Mouse (Mus musculus) lung, adult 2 months (tissue): ENCODE measurements at regions not wholly inside any gene's neighbourhood (a gene's known extent, or its start where the extent isn't known, plus 50 kb on each side); places are given as distances from the start of the nearest gene placed in this dataset.

Experiments
- DNase-seq: peaks from one replicate; pipeline ENCODE4 v3.0.0; 2022
- H3K4me1 ChIP-seq: fragments of 200-500 bp; 2 replicates; pipeline ENCODE4 v1.6.1; 2011; ENCODE audit warnings: low read length; ENCODE audit not compliant: control insufficient read depth, insufficient read depth
- H3K4me3 ChIP-seq: fragments of 200-500 bp; replicated peaks from 2 replicates; pipeline ENCODE3; 2011; ENCODE audit warnings: low read depth, mild to moderate bottlenecking, control low read depth, low read length; ENCODE audit errors: extremely low read depth
- CTCF ChIP-seq: fragments of 200-500 bp; IDR thresholded peaks from 2 replicates; pipeline ENCODE4 v1.5.1; 2011; ENCODE audit warnings: mild to moderate bottlenecking, low read length, control low read depth; ENCODE audit not compliant: insufficient read depth
- POLR2A ChIP-seq: fragments of 200-500 bp; IDR thresholded peaks from 2 replicates; pipeline ENCODE4 v1.6.1; 2011; ENCODE audit warnings: low read depth, mild to moderate bottlenecking, control low read depth, low read length, borderline replicate concordance; ENCODE audit errors: extremely low read depth
- WGBS: fragments of 180-500 bp; shearing (Covaris S2); methylation state at CpG from one replicate; pipeline ENCODE4 v1.1.7; 2018; 5-methylcytosine and 5-hydroxymethylcytosine counted together

DNA sequence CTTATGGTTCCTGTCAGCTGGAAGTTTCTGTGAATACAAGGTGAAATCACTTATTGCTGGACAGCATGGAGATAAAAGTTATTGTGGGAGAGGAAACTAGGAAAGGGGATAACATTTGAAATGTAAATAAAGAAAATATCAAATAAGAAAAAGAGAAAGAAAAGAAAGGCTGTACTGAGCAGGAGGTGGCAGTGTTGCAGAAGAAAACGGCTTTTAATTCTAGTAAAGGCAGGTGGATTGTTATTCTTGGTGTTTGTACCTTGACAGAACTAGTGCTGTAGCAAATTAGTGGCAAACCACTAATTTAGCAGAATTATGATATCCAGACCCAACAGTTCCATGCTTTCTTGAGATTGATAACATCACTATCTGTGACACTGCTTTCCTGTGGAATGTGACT lies 52.6 kb downstream of the Gm10358 start:
- TF ChIP-seq CTCF (no peak), POLR2A (no peak)
- DNase-seq, result no peak

DNA sequence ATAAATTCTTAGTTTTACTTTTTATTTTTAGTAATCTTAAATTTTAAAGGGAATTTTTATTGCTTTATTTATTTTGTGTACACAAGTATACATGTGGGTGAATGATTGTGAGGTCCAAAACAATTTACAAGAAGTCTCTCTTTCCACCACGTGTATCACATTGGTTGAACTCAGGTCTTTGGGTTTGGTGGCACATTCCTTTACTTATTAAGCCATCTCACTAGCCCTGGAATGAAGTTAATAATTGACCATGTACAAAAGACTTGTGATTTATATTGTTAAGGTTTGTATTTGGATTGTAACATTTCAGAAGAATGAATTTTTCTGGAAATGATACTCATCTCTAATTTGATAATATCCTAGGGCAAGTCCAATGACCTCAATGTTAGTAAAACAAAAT lies 56.2 kb downstream of the Gm10358 start:
- no peak for TF ChIP-seq POLR2A
- no peak for TF ChIP-seq CTCF
- H3K4me3 ChIP-seq, result no peak overlapping the region
- 38% methylated on average over 1 of the region's 1 CpGs for WGBS
- DNase-seq, result no peak
- no peaks in the 10 kb centered on the region for H3K4me1 ChIP-seq

More for the DNA sequence above, 52.6 kb downstream of the Gm10358 start:
- no peaks in the 10 kb centered on the region for H3K4me1 ChIP-seq
- 60% methylated on average over 1 of the region's 1 CpGs for WGBS
- no peak overlapping the region for H3K4me3 ChIP-seq

DNA sequence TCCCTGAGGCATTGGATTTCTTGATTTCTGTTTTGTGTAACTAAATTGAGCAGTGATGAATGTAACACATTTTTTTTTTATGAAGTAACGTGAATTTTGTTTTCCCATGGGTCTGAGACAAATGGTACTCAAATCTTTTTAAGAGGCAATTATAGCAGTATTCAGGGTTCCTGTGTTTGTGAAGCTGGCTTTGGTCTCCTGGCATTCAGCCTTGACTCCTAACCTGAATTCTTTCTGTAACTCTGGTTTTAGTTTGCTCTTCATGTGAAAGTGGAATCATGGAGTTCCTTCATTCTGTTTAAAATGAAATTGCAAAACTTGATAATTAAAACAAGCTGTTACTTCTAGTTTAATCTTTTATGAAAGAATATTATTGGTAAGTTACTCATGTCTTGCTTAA lies 58.3 kb downstream of the Gm10358 start:
- TF ChIP-seq POLR2A, result no peak
- no peak for TF ChIP-seq CTCF
- no peaks in the 10 kb centered on the region for H3K4me1 ChIP-seq
- H3K4me3 ChIP-seq, result no peak overlapping the region
- DNase-seq, result no peak
- WGBS, result 26% methylated on average over 1 of the region's 1 CpGs

DNA sequence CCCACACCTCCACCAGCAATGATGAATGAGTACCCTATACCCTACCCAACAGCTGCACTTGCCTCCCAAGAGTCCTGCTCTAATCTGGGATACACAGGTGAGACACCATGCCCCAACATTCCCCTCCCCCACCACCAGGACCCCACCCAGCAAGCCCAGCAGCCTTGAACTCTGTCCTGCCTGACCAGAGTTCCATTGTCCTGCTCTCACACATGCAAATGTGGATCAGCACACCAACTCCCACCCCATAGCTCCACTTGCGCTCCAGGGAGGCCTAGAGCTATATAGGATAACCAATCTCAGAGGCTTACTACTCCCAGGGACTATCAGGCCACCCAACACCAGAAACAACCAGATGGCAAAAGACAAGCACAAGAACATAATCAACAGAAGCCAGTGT lies 85.8 kb downstream of the Gm10358 start:
- DNase-seq, result no peak
- TF ChIP-seq CTCF (no peak), POLR2A (no peak)
- Histone ChIP-seq H3K4me3 (no peak overlapping the region), H3K4me1 (no peaks in the 10 kb centered on the region)
- 88% methylated on average over 1 of the region's 1 CpGs for WGBS

DNA sequence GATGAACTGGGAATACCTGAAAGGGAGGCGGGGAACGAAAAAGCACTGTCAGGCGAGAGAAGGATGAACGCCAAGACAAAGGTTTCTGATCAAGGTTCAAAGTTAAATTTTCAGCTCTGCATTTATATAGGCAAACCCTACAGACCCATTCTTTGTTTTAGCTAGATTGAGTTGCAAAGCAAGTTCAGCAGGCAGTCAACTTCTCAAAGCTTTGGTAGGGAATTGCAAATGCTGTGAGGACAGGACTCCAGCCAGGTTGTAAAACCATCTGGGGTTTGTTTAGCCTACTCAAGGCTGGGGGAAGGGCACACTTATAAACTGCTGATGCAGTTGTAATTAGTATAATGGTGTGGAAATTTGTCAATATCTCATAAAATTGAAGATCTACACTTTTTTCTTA lies 87.9 kb downstream of the Gm10358 start:
- Histone ChIP-seq H3K4me1 (no peaks in the 10 kb centered on the region), H3K4me3 (no peak overlapping the region)
- WGBS, result 28% methylated on average over 4 of the region's 4 CpGs
- DNase-seq, result no peak
- TF ChIP-seq POLR2A (no peak), CTCF (no peak)

DNA sequence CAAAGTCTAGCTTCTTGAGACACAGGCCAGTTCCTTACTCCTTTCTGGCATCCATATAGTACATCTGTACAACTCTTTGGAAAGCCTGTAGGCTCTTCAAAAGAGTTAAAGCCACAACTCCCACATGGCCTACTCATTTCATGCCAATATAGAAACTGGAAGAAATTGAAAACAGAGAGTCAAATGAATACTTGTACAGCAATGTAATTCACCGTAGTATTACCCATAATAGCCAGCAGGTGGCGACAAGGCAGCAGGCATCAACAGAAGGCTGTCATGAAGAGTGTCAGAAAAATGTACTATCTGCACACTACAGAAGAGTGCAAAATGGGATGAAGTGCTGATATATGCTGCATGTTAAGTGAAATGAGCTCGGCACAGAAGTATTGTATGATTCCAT lies 90.5 kb downstream of the Gm10358 start:
- DNase-seq, result no peak
- TF ChIP-seq POLR2A (no peak), CTCF (peak; percentile 57; the same call in 1 of the 2 replicates)
- Histone ChIP-seq H3K4me1 (no peaks in the 10 kb centered on the region), H3K4me3 (no peak overlapping the region)
- 8% methylated on average over 3 of the region's 3 CpGs for WGBS

DNA sequence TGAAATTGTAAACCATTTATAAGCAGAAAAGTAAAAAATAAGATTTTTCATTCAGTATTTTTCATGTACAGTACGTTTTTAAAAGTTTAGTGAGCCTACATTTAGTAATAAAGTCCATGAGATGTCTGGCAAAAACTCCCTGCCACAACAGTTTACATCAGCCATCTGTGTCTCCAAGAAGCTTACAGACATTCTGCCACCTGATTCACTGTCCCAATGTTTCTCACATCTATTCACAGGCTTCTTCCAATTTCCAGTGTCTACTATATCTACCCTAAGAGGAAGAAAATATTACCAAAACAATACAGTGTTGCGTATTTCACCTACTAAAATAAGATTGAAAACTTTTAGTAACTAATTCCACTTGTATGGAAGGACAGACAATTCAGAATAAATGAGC lies 95.7 kb downstream of the Rasd2 start:
- H3K4me3 ChIP-seq, result no peak overlapping the region
- WGBS, result 62% methylated on average over 2 of the region's 2 CpGs
- no peaks in the 10 kb centered on the region for H3K4me1 ChIP-seq
- TF ChIP-seq CTCF, result no peak
- no peak for TF ChIP-seq POLR2A
- no peak for DNase-seq

DNA sequence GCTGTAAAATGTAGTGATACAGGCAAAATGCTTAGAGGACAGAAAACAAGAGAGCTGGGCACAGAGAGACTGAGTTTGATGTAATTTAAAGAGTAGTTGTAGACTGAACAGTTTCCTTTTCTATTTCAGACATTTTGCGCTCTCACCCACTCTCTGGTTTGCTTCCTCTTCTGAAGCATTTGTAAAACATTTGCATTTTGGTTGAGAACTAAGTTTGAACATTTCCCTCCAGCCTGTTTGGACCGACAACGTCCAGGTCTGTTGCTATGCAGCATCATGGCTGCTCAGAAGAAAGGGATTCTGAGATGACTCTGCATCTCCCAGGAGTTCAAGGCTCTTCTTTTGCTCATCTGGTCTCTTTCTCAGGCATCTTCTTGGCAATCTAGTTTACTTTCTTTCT lies 78.2 kb downstream of the Rasd2 start:
- Histone ChIP-seq H3K4me3 (no peak overlapping the region), H3K4me1 (no peaks in the 10 kb centered on the region)
- no peak for DNase-seq
- TF ChIP-seq CTCF (no peak), POLR2A (no peak)
- 74% methylated on average over 3 of the region's 3 CpGs for WGBS

DNA sequence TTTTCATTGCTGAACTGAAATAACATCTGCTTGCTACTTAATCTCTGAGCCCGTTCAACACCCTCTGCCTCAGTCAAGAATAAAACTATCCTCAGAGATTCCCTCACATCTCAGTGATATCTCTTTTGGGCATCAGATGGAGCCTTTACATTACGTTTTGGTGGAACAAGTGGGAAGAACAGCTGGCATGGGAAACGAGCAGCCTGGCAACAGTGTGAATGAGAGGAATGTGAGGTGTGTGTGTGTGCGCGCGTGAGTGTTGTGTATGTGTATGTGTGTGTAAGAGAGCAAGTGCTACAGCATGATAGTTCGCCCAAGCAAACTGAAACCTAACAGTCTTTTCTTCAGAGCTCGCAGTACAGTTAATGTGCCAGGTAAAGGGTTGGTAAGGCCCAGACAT lies 76.2 kb downstream of the Rasd2 start:
- H3K4me1 ChIP-seq, result no peaks in the 10 kb centered on the region
- no peak for TF ChIP-seq POLR2A
- TF ChIP-seq CTCF, result no peak
- no peak for DNase-seq
- WGBS, result 76% methylated on average over 8 of the region's 8 CpGs
- no peak overlapping the region for H3K4me3 ChIP-seq
